Mouse (Mus musculus): ENCODE results near the gene Foxa3.

- TF ChIP-seq POLR2A (IDR thresholded peaks at IDR 0.05; ENCODE audit: insufficient read depth, low read depth, low read length): no peak
- no peak for TF ChIP-seq CTCF (IDR thresholded peaks at IDR 0.05)
Observed at GRCm38 (mm10) chr7:18993036-18993435, 30.3 kb downstream of the Foxa3 start.
